Mouse (Mus musculus) fibroblast of lung, adult 2 months (primary cell): ENCODE data around the gene Car15.

ENCODE experiments used
- DNase-seq: peaks from one replicate; pipeline ENCODE4 v3.0.0-alpha.2; 2011; ENCODE audit warnings: low read depth

Car15 gene

GRCm38 (mm10) chr16:17833321-17833680 lies 4.9 kb downstream of the Car15 start:
- no peak for DNase-seq

DNA sequence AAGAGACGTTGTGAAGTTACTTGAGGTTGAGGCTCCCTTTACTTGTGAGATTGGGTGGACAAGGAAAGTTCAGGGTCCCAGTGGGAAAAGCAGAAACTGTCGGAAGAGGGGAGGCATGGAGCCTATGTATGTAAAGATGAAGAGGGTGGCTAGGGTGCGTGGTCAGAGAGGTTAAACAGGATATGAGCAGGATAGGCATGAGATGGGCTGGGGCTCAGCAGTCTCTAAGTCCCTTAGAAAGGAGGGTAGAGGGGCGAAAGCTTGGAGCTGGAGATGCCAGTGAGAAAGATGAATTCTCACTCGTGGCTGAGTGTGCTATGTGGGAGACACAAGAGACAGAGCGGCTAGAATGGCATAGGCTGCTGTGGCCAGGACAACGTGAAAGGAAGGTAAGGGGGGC lies 5.3 kb downstream of the Car15 start, which contains the start of gene B830017H08Rik:
Gene B830017H08Rik (plus strand): TSS at position 301 of the 400 bp plus-strand sequence.
- DNase-seq, result no peak

- DNase-seq, result no peak
Observed at GRCm38 (mm10) chr16:17831781-17832180, 6.4 kb downstream of the Car15 start.

DNA sequence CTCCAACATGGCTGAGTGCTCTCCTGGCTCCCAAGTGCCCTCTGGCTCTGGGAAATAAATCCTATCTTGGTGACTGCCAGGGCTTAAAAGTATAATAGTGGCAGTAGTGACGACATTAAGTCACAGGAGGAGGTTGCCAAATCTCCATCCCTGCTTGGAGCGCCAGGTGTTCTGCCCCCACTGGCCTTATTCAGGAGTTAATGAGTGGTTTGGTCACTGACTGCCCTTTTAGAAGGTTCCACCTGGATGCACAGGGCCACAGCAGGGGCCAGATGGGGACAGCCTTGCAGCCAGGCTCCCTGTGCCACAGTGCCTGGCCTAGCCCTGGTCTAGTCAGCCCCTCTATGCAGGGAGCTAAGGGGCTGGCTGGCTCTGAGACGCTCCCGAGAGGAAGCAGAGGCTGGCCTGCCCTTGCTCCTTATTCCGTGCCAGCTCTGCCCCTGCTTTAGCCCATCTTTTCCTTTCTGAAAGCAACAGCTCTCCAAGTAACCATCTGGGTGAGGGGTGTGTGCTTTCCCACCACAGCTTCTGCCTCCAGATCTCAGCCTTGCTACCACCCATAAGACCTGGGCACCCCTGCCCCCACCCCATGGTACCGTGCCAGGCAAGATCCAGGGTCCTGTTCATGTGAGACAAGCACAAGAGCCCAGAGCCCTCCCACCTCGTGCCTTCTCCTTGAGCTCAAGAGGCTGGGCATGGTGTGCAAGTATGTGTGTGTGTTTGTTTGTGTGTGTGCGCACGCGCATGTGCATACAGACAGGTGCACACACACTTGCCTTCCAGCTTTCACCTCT lies 7.6 kb downstream of the Car15 start:
- DNase-seq, result no peak

GRCm38 (mm10) chr16:17828867-17829266 lies 9.3 kb downstream of the Car15 start:
- no peak for DNase-seq

GRCm38 (mm10) chr16:17828229-17828628 lies 9.9 kb downstream of the Car15 start:
- no peak for DNase-seq

GRCm38 (mm10) chr16:17826500-17826899 lies 11.7 kb downstream of the Car15 start:
- no peak for DNase-seq

DNA sequence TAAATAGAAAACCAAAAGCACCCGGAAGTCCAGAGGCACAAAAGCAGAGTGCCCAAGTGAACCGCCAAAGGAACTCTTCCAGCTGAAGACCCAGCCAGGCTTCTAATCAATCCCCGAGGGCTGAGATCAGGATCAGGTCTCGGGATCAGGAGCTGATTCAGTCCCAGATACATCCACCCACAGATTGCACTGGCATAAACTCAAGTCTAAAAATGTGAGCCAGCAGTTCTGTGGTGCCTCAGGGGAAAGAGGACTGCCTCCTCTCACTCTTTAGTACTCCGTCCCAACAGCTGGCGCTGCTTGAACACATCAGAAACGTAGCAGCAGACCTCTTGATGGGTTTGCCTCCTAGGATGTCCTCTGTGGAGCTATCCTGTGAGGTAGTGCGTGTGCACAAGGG lies 21.6 kb downstream of the Car15 start:
- DNase-seq, result no peak

DNA sequence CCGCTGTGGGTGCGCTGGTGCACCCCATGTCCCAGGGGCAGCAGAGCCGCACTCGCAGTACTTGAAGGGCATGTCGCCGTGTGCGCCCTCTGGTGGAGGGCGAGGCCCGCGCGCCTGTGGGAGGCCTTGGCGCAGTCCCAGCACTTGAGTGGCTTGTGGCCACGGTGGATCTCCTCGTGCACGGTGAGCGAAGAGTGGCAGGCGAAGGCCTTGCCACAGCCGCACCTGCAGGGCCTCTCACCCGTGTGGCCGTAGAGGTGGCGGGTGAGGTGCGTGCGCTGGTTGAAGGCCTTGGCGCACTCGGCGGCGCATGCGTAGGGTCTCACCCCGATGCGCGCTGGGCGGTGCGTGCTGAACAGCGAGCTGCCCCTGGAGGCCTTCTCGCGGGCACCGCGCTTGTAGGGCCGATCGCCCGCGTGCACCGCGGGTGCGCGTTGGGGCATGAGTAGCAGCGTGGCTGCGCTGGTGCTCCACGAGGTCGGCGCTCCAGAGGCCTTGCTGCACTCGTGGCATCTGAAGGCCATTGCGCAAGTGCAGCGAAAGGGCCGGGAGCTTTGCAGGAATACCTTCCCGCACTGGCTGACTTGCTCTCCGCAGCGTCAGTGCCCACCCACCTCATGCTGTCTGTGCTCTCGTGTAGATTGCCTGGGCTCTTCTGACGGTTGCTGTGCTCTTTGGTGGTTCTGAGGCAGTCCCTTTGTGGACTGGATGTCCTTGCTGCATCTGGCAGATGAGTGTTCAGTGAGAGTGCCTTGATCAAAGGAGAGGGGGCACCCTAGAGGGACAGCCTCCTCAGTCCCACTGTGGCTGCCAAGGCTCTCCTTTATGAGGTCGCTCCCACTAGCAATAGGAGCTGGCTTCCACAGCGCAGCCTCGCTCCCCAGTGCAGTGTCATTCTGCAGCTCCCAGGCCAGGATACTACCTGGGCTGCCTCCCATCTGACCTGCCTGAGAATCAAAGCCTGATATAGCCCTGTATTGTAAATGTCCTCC lies 22.5 kb downstream of the Car15 start:
- no peak for DNase-seq

DNA sequence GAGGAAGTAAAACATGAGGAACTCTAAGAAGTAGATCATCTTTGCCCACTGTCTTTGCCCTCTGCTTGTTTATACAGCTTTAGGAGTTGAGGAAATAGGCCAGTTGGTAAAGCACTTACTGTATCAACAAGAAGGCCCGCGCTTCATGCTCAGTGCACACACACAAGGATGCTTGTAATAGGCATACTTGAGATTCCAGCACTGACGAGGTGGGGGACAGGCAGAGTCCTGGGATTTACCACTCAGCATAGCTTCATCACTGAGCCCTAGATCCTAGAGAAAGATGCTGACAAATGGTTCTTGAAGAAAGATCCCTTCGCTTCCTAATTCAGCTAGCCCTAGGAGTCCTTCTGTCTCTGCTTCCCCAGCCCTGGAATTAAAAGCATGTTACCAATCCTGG lies 25.0 kb downstream of the Car15 start:
- DNase-seq, result no peak

DNA sequence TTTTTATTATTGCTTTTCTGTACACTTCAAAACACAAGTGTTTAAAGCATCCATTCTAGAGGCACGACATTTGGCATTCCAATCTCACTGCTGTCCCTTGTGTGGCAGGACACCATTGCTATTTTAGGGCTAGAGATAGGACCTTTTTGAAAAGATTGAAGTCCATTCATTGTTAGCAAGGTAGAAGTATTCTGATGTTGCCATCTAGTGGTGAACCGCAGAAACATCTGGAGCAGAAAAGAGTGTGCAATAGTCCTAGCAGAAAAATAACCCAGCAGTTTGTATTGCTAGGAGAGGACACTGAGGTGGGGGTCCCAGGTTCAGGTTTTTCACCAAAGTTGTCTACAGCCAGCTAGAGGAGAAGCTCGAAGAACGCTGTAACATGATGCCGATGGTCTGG lies 26.0 kb downstream of the Car15 start:
- DNase-seq, result no peak

- DNase-seq, result peak; percentile 89
Observed at GRCm38 (mm10) chr16:17809711-17810110, 28.5 kb downstream of the Car15 start.

DNA sequence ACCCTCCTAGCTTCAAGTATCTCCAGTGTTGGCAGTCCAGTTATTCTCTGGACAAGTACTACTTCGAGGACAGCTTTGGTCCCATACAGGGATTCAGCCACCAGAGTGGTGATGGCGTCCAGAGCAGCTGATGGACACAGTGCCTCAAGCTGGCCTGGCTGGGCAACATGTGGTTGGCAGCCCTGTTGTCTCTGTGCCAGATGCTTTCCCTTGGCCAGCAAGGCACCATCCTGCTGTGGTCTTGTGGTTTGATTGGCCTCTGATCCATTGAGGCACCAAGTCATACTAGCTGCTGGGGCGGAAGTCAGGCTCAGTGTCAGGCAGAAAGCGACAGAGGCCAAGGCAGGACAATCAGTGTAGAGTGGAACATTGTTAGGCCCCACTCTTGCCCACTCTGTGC lies 29.0 kb downstream of the Car15 start:
- DNase-seq, result peak; percentile 78

DNA sequence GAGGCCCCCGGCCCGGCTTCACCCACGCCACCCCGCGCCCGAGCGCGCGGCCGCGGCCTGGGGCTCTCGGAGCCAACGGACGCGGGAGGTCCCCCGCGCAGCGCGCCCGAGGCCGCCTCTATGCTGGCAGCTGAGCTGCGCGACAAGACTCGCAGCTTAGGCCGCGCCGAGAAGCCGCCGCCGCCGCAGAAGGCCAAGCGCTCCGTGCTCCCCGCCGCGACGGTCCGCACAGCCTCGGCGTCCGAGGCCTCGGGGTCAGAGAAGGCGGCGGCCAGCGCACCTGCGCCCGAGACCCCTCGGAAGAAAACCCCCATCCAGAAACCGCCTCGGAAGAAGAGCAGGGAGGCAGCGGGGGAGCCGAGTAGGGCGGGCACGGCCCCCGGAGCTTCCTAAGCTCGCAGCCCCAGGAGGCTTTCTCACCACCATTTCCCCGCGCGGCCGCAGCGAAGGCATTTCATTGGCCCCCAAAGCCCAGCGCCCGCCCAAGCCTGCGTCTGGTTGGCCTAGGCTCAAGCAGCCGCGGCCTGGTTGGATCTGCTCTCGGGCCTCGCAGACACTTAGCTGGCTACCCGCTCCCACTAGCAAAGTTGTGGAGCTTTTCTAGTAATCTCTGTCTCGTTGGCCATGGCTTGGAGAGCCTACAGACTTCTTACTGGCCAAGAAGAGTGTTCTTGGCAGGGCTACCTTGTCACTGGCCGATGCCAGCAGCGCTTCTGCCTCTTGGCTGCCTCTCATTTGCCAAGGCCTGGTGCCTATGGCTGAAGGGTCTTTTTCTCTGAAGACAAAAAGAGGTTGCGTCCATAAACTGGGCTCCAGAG lies 30.8 kb downstream of the Car15 start:
- DNase-seq, result no peak

DNA sequence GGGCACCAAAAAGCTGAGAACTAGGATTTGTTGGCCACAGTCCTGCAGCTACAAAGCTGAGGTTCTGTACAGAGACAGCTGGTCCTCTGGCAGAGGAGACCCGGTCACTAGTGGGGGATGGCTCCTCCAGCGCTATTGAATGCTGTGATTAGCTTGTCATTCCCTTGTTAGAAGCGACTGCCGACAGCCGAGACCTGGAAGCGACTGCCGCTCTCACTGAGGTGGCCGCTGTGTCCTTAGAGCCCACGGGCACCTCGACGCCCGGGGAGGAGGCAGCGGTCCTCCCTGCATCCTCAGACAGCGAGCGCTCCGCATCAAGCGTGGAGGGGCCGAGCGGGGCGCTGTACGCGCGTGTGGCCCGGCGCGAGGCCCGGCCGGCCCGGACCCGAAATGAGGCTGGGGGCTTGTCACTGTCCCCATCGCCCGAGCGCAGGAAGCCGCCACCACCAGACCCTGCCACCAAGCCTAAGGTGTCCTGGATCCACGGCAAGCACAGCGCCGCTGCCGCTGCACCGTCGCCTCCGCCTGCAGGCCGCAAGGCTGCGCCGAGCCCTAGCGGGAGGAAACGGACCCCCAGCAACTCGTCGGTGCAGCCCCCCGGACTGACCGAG lies 31.5 kb downstream of the Car15 start:
- DNase-seq, result no peak

DNA sequence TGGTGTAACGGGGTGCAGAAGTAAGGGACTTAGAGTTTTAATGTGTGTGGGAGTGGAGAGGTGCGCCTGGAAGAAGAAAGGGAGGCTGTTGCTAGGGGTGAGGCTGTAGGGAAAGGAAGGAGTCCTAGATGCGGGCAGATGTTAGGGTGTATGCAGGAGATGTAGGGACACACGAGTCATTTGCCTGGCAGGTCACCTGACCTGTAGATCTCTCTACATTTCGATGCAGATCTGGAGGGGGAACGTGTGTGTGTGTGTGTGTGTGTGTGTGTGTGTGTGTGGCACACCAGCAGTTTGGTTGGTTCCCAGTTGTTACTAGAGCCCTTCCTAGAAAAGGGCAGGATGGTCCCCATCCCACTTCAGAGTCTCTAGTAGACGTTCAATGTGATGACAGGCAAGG lies 33.2 kb downstream of the Car15 start:
- DNase-seq, result no peak

- no peak for DNase-seq
Observed at GRCm38 (mm10) chr16:17804449-17804912, 33.7 kb downstream of the Car15 start.

DNA sequence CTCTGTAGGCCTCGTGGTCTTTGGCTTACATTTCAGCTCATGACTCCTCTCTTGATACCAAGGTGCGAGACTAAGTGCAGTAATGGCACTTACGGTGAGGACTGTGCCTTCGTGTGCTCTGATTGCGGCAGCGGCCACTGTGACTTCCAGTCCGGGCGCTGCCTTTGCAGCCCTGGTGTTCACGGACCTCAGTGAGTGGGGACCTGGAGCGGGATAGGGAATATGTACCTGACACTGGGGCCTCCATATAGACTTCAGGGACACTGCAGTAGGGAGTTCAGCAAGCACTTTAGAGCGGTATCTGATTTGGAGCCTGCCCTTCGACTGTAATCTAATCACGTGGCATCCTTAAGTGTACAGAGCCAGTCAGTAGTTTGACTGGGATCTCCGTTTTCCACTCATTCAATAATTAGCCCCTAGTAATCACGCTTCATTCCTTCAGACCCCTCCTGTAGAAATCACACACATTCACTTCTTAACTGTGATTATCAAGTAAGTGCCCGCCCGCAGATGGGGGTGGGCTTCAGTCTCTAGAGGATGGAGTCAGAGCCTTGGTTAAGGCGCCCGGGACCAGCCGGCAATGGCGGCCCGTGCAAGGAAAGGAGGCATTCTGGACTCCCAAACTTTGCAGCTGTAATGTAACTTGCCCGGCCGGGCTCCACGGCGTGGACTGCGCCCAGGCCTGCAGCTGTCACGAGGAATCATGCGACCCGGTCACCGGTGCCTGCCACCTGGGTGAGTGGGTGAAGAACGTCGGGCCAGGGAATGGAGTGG lies 34.3 kb downstream of the Car15 start:
- no peak for DNase-seq

- DNase-seq, result no peak
Observed at GRCm38 (mm10) chr16:17802839-17803674, 35.1 kb downstream of the Car15 start.

DNA sequence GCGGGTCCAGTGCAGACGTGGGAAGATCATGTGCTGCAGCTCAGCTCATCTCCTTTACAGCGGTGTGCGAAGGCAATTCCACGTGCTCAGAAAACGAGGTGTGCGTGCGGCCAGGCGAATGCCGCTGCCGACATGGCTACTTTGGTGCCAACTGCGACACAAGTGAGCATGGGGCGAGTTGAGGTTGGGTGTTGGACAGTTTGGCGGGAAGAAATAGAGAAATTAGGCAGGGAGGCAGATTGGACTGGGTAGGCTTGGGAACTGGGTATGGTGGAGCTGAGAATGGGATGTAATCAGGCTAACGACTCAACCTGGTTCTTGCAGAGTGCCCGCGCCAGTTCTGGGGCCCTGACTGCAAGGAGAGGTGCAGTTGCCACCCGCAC lies 35.7 kb downstream of the Car15 start:
- DNase-seq, result no peak
